ENCODE assay signal across 8 mouse cellular contexts in the genomic region with DNA sequence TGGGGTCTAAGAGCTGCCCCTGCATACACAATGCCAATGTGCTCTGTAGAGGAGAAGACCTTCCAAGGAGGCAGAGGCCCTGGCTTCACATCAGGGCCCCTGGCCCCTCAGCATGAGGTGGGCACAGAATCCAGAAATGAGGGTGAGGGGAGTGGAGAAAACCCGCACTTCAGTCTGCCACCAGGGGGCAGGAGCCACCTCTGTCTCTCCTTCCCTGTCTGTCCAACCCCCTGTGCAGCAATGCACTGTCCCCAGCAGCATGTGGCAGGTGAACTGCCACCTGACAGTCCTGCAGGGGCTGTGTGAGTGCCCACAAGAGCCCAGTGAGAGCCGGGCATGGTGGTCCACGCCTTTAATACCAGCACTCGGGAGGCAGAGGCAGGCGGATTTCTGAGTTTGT. TPM values are rescaled to one million over a fixed set of nuclear protein-coding genes. Genes with fewer than 3 reads are reported as not detected.
A peak's percentile ranks its signal among the peaks of the same experiment; 100 is the strongest.
DNase-seq lines count a peak whose midpoint lies in the region; ATAC-seq and TF ChIP-seq lines count a peak whose summit lies in the region.

No protein-coding gene starts in this region.

- no peaks in the 10 kb centered on the region for H3K9me3 ChIP-seq in hindbrain, embryonic 10.5 days
- H3K9me3 ChIP-seq in hindbrain, embryonic 12.5 days (replicated peaks), result no peaks in the 10 kb centered on the region

- intact Hi-C loops in heart, postnatal 36 days (cut with DNase I), result loop anchor here (2.0 kb wide), 1 partner anchor 47 kb away; no protein-coding TSS in a partner anchor

- H3K27me3 ChIP-seq in hindbrain, embryonic 10.5 days (ENCODE audit: insufficient read depth, poor library complexity, severe bottlenecking), result no peaks in the 10 kb centered on the region
- no peaks in the 10 kb centered on the region for H3K27me3 ChIP-seq in hindbrain, embryonic 12.5 days
- no peaks in the 10 kb centered on the region for H3K27me3 ChIP-seq in spleen, adult 2 months (ENCODE audit: control insufficient read depth, insufficient read depth, low read length)

- peak; percentile 27 for DNase-seq in hindbrain, embryonic 10.5 days (ENCODE audit: low spot score)
- DNase-seq in spleen, adult 2 months (ENCODE audit: low read depth in 1 of 2, low spot score in 2 of 2), result no peak
- no peak for DNase-seq in spleen, adult 12 weeks (ENCODE audit: low spot score)
- peak; percentile 22 for DNase-seq in lung, postnatal 10 days
- no peak for DNase-seq in frontal cortex, postnatal 14 days (ENCODE audit: low spot score in 2 of 2)
- DNase-seq in heart, postnatal 36 days, result no peak

- TF ChIP-seq CTCF in spleen, adult 2 months (IDR thresholded peaks at IDR 0.05; ENCODE audit: extremely low read depth, insufficient read depth, insufficient read length, insufficient replicate concordance), result peak; percentile 19; the same call in 1 of the 2 replicates

- ATAC-seq in hindbrain, embryonic 12.5 days (ENCODE audit: low FRiP score), result no peak
- ATAC-seq in frontal cortex, adult (ENCODE audit: low TSS enrichment), result no peak

- TF ChIP-seq POLR2A in spleen, adult 2 months (IDR thresholded peaks at IDR 0.05; ENCODE audit: low read depth, low read length), result no peak

- no peak overlapping the region for H3K4me3 ChIP-seq in hindbrain, embryonic 10.5 days
- H3K4me3 ChIP-seq in hindbrain, embryonic 12.5 days, result no peak overlapping the region
- no peak overlapping the region for H3K4me3 ChIP-seq in spleen, adult 2 months (ENCODE audit: extremely low read depth, insufficient read depth, insufficient read length)

- H3K4me2 ChIP-seq in hindbrain, embryonic 12.5 days (replicated peaks), result no peak overlapping the region

- H3K36me3 ChIP-seq in hindbrain, embryonic 10.5 days, result peaks cover 20% of the 10 kb centered on the region
- H3K36me3 ChIP-seq in hindbrain, embryonic 12.5 days, result no peaks in the 10 kb centered on the region
- H3K36me3 ChIP-seq in spleen, adult 2 months (ENCODE audit: control insufficient read depth, insufficient read depth, low read length), result peaks cover 5% of the 10 kb centered on the region; the same call in 1 of the 2 replicates

- no peaks in the 10 kb centered on the region for H3K4me1 ChIP-seq in hindbrain, embryonic 10.5 days (replicated peaks)
- H3K4me1 ChIP-seq in hindbrain, embryonic 12.5 days, result no peaks in the 10 kb centered on the region
- H3K4me1 ChIP-seq in spleen, adult 2 months (ENCODE audit: control insufficient read depth, insufficient read depth, insufficient read length), result no peaks in the 10 kb centered on the region

- H3K9ac ChIP-seq in hindbrain, embryonic 12.5 days, result no peak overlapping the region

- H3K27ac ChIP-seq in hindbrain, embryonic 10.5 days, result no peak overlapping the region
- no peak overlapping the region for H3K27ac ChIP-seq in hindbrain, embryonic 12.5 days
- no peak overlapping the region for H3K27ac ChIP-seq in spleen, adult 2 months (ENCODE audit: insufficient read depth, low read length)

- WGBS in hindbrain, embryonic 10.5 days, result 63% methylated on average over 5 of the region's 5 CpGs
- WGBS in hindbrain, embryonic 12.5 days, result 57% methylated on average over 5 of the region's 5 CpGs
- WGBS in spleen, adult 2 months, result 68% methylated on average over 5 of the region's 5 CpGs

RNA-seq across cellular contexts. Expression of a gene that starts 14.1 kb away (rescaled TPM):
- polyA plus RNA-seq in hindbrain, embryonic 10.5 days (2016; fragmentation: Nextera tagmentation; extraction: Ambion mirVana), result 117 and 129 TPM in 2 replicates
- polyA plus RNA-seq in hindbrain, embryonic 12.5 days (2016; fragmentation: Nextera tagmentation; extraction: Ambion mirVana), result 127 and 138 TPM in 2 replicates
- polyA plus RNA-seq in spleen, adult 2 months (2012; rRNA removed), result 18.6 and 20.4 TPM in 2 replicates
- total RNA-seq in heart, postnatal 36 days (2021), result 10 to 100 TPM; 30.4 to 30.6 TPM

RNA-seq across cellular contexts. Expression of a gene that starts 25.2 kb away (rescaled TPM):
- 10.0 and 11.1 TPM in 2 replicates for polyA plus RNA-seq in hindbrain, embryonic 10.5 days (2016; fragmentation: Nextera tagmentation; extraction: Ambion mirVana)
- 12.2 and 13.0 TPM in 2 replicates for polyA plus RNA-seq in hindbrain, embryonic 12.5 days (2016; fragmentation: Nextera tagmentation; extraction: Ambion mirVana)
- 13.6 and 15.2 TPM in 2 replicates for polyA plus RNA-seq in spleen, adult 2 months (2012; rRNA removed)
- 10 to 100 TPM; 10.6 to 11.7 TPM for total RNA-seq in heart, postnatal 36 days (2021)

RNA-seq across cellular contexts. Expression of a gene that starts 26.7 kb away (rescaled TPM):
- 322 and 331 TPM in 2 replicates for polyA plus RNA-seq in hindbrain, embryonic 10.5 days (2016; fragmentation: Nextera tagmentation; extraction: Ambion mirVana)
- 339 and 343 TPM in 2 replicates for polyA plus RNA-seq in hindbrain, embryonic 12.5 days (2016; fragmentation: Nextera tagmentation; extraction: Ambion mirVana)
- polyA plus RNA-seq in spleen, adult 2 months (2012; rRNA removed), result 60.2 and 62.0 TPM in 2 replicates
- 10 to 100 TPM; 93.6 to 97.2 TPM for total RNA-seq in heart, postnatal 36 days (2021)

Comparison
In these comparisons a context has a peak if more than half of its experiments do, and no peak if none do; other contexts are left out.
1. DNase-seq: peak in hindbrain, embryonic 10.5 days (single experiment) and lung, postnatal 10 days (single experiment); none in spleen, adult 2 months (0 of 2), spleen, adult 12 weeks (single experiment), frontal cortex, postnatal 14 days (0 of 2) and heart, postnatal 36 days (0 of 2).